Mouse (Mus musculus): ENCODE measurements around the gene Dlec1.

DNA sequence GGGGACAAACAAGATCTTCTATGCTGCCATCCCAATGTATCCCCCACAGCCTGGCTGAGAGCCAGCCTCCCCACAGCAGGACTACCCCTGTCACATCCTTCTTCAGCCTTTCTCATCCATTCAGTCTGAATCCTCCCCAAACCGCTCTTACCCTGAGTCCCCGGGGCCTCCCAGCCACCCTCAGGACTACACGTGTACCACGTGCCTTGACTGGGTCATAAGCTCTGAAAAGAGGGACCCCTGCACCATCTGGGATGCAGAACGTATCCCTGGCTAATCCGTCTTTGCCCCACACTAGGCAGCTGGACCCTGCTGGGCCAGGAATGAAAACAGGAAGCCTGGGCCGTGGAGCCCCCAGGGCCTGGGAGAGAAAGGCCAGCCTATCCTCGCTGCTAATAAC lies 20.2 kb upstream of the Dlec1 start:
- TF ChIP-seq MYOG (IDR thresholded peaks at IDR 0.05; ENCODE audit: control insufficient read depth in 1 of 3, insufficient read depth in 1 of 3, insufficient read length in 2 of 3, low read depth in 2 of 3), result no peak
- no peak for TF ChIP-seq POLR2A (IDR thresholded peaks at IDR 0.05; ENCODE audit: insufficient read length, low read depth)
- no peak for TF ChIP-seq USF1 (IDR thresholded peaks at IDR 0.05; ENCODE audit: low read depth)
- no peak for TF ChIP-seq MYOD1 (IDR thresholded peaks at IDR 0.05; ENCODE audit: control insufficient read depth in 1 of 3, insufficient read length in 2 of 3, low read depth in 2 of 3)
- no peak for TF ChIP-seq TCF3 (IDR thresholded peaks at IDR 0.05; ENCODE audit: insufficient read length, low read depth)
- no peak for TF ChIP-seq MAX (IDR thresholded peaks at IDR 0.05; ENCODE audit: low read depth)
- no peak for TF ChIP-seq SRF (IDR thresholded peaks at IDR 0.05; ENCODE audit: control insufficient read depth, insufficient read length, low read depth)
- TF ChIP-seq CEBPB (IDR thresholded peaks at IDR 0.05; ENCODE audit: insufficient read depth, poor library complexity, severe bottlenecking), result no peak
